Mouse (Mus musculus) olfactory bulb, adult 2 months (tissue): ENCODE data around the gene Col2a1. TPM values are rescaled to one million over a fixed set of nuclear protein-coding genes. Genes with fewer than 3 reads are reported as not detected.

Source experiments
- H3K27ac ChIP-seq: fragments of 200-500 bp; 2 replicates; pipeline ENCODE4 v1.5.1; 2012; ENCODE audit warnings: low read depth, low read length; ENCODE audit not compliant: insufficient read depth
- H3K4me1 ChIP-seq: fragments of 200-500 bp; 2 replicates; pipeline ENCODE4 v1.6.1; 2012; ENCODE audit warnings: low read length; ENCODE audit not compliant: control insufficient read depth, insufficient read depth
- H3K4me3 ChIP-seq: fragments of 200-500 bp; 2 replicates; pipeline ENCODE4 v1.5.1; 2012; ENCODE audit warnings: mild to moderate bottlenecking, low read depth, low read length, moderate library complexity; ENCODE audit not compliant: insufficient read depth
- CTCF ChIP-seq: fragments of 200-500 bp; IDR thresholded peaks from 2 replicates; pipeline ENCODE4 v1.5.1; 2012; ENCODE audit warnings: low read depth, mild to moderate bottlenecking, low read length, moderate library complexity; ENCODE audit not compliant: insufficient read depth
- POLR2A ChIP-seq: fragments of 200-500 bp; IDR thresholded peaks from 2 replicates; pipeline ENCODE4 v1.6.1; 2012; ENCODE audit warnings: mild to moderate bottlenecking, low read depth, low read length, moderate library complexity; ENCODE audit not compliant: insufficient read depth
- WGBS: fragments of 180-500 bp; shearing (Covaris S2); methylation state at CpG from one replicate; pipeline ENCODE4 v1.1.7; 2018; 5-methylcytosine and 5-hydroxymethylcytosine counted together
- polyA plus RNA-seq: library from polyadenylated mRNA; stranded (reverse); fragments of >200 nt; gene quantifications from 2 replicates; pipeline ENCODE4 v1.2.4, GENCODE M21; 2012; ENCODE audit warnings: low replicate concordance; ENCODE audit not compliant: missing spikeins, insufficient read depth, insufficient read length

Col2a1 gene
- polyA plus RNA-seq, 1 experiment, result not detected

DNA sequence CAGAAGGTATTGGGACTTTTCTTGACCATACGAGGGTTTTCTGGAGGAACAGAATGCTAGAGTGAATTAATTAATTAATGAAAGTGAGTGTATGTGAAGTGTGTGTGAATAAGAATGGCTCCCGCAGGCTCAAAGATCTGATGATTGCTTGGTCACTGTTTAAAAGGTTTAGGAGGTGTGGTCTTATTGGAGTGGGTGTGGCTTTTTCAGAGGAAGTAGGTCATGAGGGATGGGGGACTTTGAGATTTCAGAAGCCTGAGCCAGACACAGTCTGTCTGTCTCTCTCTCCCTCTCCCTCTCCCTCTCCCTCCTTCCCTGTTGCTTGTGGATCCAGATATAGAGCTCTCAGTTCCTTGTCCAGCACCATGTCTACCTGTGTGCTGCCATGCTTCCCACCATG is 63.2 kb downstream of the Col2a1 start:
- no peak overlapping the region for H3K4me3 ChIP-seq
- H3K27ac ChIP-seq, result no peak overlapping the region
- TF ChIP-seq CTCF, result no peak
- TF ChIP-seq POLR2A, result no peak
- 87% methylated on average over 2 of the region's 2 CpGs for WGBS
- peaks cover 8% of the 10 kb centered on the region for H3K4me1 ChIP-seq

DNA sequence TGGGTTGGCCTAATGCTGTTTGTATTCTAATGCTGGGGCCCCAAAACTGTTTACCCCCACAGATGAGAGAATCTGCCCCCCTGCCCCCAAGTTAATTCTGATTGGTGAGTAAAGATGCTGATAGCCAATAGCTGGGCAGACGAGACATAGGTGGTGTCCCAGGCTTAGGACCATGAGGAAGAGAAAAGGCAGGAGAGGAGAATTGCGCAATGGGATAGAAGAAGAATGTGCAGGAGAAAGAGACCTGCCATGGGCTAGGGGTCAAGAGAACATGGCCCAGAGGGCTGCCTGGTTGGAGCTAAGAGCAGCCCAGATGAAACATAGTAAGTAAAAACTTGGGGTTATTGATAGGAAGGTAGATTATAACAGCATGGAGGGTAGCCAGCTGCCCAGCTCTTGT is 64.4 kb downstream of the Col2a1 start:
- 92% methylated on average over 2 of the region's 2 CpGs for WGBS
- TF ChIP-seq CTCF (no peak), POLR2A (no peak)
- peaks cover 8% of the 10 kb centered on the region for H3K4me1 ChIP-seq
- no peak overlapping the region for H3K4me3 ChIP-seq
- no peak overlapping the region for H3K27ac ChIP-seq

DNA sequence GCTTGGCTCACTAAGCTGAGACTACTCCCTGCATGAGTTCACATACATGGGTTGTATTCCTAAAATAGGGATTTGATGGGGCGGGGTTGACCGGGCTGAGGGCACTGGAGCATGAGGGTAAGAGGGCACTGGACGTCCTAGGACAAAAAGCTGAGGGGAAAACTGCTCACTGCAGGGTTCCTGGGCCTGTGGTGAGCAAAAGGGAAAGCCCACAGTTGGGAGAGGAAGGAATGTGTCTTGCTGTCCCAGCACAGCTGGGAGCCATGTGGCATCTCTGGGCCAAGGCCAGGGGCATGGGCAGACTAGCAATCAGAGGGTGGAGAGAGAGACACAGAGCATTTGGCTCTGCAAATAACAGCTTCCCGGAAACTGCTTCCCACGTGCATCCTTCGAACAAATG is 65.9 kb downstream of the Col2a1 start:
- Histone ChIP-seq H3K4me1 (peaks cover 8% of the 10 kb centered on the region), H3K4me3 (no peak overlapping the region), H3K27ac (no peak overlapping the region)
- TF ChIP-seq POLR2A (no peak), CTCF (no peak)
- WGBS, result 37% methylated on average over 6 of the region's 6 CpGs

DNA sequence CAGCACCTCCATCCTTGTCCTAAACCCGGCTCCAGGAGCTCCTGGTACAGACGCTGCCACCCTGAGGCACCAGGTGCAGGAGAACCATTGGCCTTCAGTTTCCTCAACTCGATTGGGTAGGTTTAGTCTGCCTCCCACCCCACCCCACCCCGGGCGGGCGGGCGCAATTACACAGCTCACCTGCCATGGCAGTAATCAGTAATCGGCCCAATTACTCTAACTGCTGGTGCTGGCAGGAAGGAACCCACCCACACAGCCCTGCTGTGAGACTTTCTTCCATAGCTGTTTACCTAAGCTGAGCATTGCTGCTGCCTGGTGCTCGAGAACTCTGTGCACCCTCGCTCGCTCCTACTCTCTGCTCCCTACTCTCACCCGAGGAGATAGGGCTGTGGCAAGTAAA is 72.1 kb downstream of the Col2a1 start:
- Histone ChIP-seq H3K27ac (no peak overlapping the region), H3K4me1 (peaks cover 9% of the 10 kb centered on the region), H3K4me3 (no peak overlapping the region)
- WGBS, result 47% methylated on average over 12 of the region's 12 CpGs
- TF ChIP-seq CTCF (no peak), POLR2A (no peak)

GRCm38 (mm10) chr15:97929259-97929824 is 75.2 kb downstream of the Col2a1 start:
- 78% methylated on average over 13 of the region's 13 CpGs for WGBS
- H3K4me1 ChIP-seq, result peaks cover 9% of the 10 kb centered on the region
- H3K4me3 ChIP-seq, result no peak overlapping the region
- no peak for TF ChIP-seq POLR2A
- no peak for TF ChIP-seq CTCF
- no peak overlapping the region for H3K27ac ChIP-seq

GRCm38 (mm10) chr15:97927821-97928220 is 76.7 kb downstream of the Col2a1 start:
- peaks cover 7% of the 10 kb centered on the region for H3K4me1 ChIP-seq
- TF ChIP-seq POLR2A (no peak), CTCF (no peak)
- H3K27ac ChIP-seq, result no peak overlapping the region
- no peak overlapping the region for H3K4me3 ChIP-seq
- WGBS, result 85% methylated on average over 6 of the region's 6 CpGs

GRCm38 (mm10) chr15:97927018-97927417 is 77.5 kb downstream of the Col2a1 start:
- 67% methylated on average over 4 of the region's 4 CpGs for WGBS
- no peaks in the 10 kb centered on the region for H3K4me1 ChIP-seq
- H3K27ac ChIP-seq, result no peak overlapping the region
- H3K4me3 ChIP-seq, result no peak overlapping the region
- no peak for TF ChIP-seq CTCF
- TF ChIP-seq POLR2A, result no peak

Other genes starting within 250 kb of the Col2a1 start
- gene Rapgef3, start 236.7 kb downstream of the Col2a1 start, polyA plus RNA-seq, result not detected in 2 replicates
- not detected in 2 replicates for gene Slc48a1, start 226.2 kb downstream of the Col2a1 start, polyA plus RNA-seq
- 147 TPM in 1 of 2 replicates, not detected in the other for gene Hdac7, start 160.2 kb downstream of the Col2a1 start, polyA plus RNA-seq
- gene Vdr, start 94.1 kb downstream of the Col2a1 start, polyA plus RNA-seq, result not detected in 2 replicates
- gene Tmem106c, start 40.5 kb downstream of the Col2a1 start, polyA plus RNA-seq, result not detected in 2 replicates
- 219 TPM in 1 of 2 replicates, not detected in the other for gene Pfkm, start 87.9 kb upstream of the Col2a1 start, polyA plus RNA-seq
- gene Senp1, start 89.0 kb upstream of the Col2a1 start, polyA plus RNA-seq, result not detected in 2 replicates
- not detected in 2 replicates for gene Asb8, start 160.9 kb upstream of the Col2a1 start, polyA plus RNA-seq
- not detected in 2 replicates for gene Ccdc184, start 162.5 kb upstream of the Col2a1 start, polyA plus RNA-seq
- gene Olfr288, start 190.8 kb upstream of the Col2a1 start, polyA plus RNA-seq, result not detected in 2 replicates
- not detected in 2 replicates for gene Gm44579, start 216.3 kb upstream of the Col2a1 start, polyA plus RNA-seq
- gene Olfr287, start 216.4 kb upstream of the Col2a1 start, polyA plus RNA-seq, result not detected in 2 replicates
- not detected in 2 replicates for gene Olfr286, start 229.8 kb upstream of the Col2a1 start, polyA plus RNA-seq